Mouse (Mus musculus) small intestine, adult 2 months (tissue): Measurements from ENCODE around the gene Ntm. TPM values are rescaled to one million over a fixed set of nuclear protein-coding genes. Genes with fewer than 3 reads are reported as not detected.

Experiments used
- H3K27ac ChIP-seq: fragments of 200-500 bp; 2 replicates; pipeline ENCODE4 v1.5.1; 2012; ENCODE audit warnings: low read depth, low read length, control low read depth, inconsistent platforms; ENCODE audit not compliant: insufficient read depth
- H3K27me3 ChIP-seq: fragments of 200-500 bp; 2 replicates; pipeline ENCODE4 v1.6.1; 2012; ENCODE audit warnings: mild to moderate bottlenecking, moderate library complexity, low read length, inconsistent platforms; ENCODE audit not compliant: control insufficient read depth, insufficient read depth
- H3K36me3 ChIP-seq: fragments of 200-500 bp; 2 replicates; pipeline ENCODE4 v1.6.1; 2012; ENCODE audit warnings: mild to moderate bottlenecking, low read length, control low read depth, inconsistent platforms; ENCODE audit not compliant: control insufficient read depth, insufficient read depth
- H3K4me1 ChIP-seq: fragments of 200-500 bp; 2 replicates; pipeline ENCODE4 v1.6.1; 2012; ENCODE audit warnings: low read length, inconsistent platforms, mixed read lengths; ENCODE audit not compliant: control insufficient read depth, insufficient read depth, insufficient read length
- H3K4me3 ChIP-seq: fragments of 200-500 bp; 2 replicates; pipeline ENCODE4 v1.5.1; 2012; ENCODE audit warnings: low read depth, mild to moderate bottlenecking, control low read depth, inconsistent platforms, low read length, moderate library complexity
- CTCF ChIP-seq: fragments of 200-500 bp; IDR thresholded peaks from 2 replicates; pipeline ENCODE4 v1.5.1; 2012; ENCODE audit warnings: low read depth, mild to moderate bottlenecking, control low read depth, inconsistent platforms, low read length, moderate library complexity, mixed read lengths; ENCODE audit not compliant: insufficient replicate concordance, insufficient read length; ENCODE audit errors: extremely low read depth
- POLR2A ChIP-seq: fragments of 200-500 bp; IDR thresholded peaks from 2 replicates; pipeline ENCODE4 v1.6.1; 2012; ENCODE audit warnings: low read depth, mild to moderate bottlenecking, control low read depth, inconsistent platforms, low read length, moderate library complexity
- WGBS: fragments of 180-500 bp; shearing (Covaris S2); methylation state at CpG from one replicate; pipeline ENCODE4 v1.1.7; 2018; 5-methylcytosine and 5-hydroxymethylcytosine counted together
- polyA plus RNA-seq: library from polyadenylated mRNA; depleted of rRNA; stranded (reverse); fragments of >200 nt; gene quantifications from 2 replicates; pipeline ENCODE4 v1.2.3, GENCODE M21; 2012

Gene Ntm
- polyA plus RNA-seq, 1 experiment, result 0.10 TPM

DNA sequence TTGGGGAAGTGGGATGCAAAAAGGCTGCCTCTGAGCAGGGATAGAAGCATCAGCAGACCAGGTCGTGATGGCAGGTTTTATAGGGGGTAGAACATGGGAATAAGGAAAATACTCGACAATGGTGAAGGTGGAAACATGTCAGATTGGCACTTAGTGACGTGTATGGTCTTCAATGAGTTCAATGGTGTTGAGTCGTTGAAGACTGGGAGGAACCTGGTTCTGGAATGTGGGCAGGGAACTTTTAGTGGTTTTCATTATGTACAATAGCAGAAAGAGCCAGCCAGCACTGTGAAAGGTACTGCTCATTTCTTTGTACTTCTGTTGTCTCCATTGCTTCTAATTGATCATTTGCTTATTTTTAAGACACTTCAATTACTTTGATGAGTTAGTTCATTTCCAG is 214.9 kb downstream of the Ntm start:
- Histone ChIP-seq H3K27ac (no peak overlapping the region), H3K4me1 (no peaks in the 10 kb centered on the region), H3K36me3 (no peaks in the 10 kb centered on the region), H3K27me3 (no peaks in the 10 kb centered on the region), H3K4me3 (no peak overlapping the region)
- WGBS, result 64% methylated on average over 4 of the region's 4 CpGs
- TF ChIP-seq POLR2A (no peak), CTCF (no peak)

DNA sequence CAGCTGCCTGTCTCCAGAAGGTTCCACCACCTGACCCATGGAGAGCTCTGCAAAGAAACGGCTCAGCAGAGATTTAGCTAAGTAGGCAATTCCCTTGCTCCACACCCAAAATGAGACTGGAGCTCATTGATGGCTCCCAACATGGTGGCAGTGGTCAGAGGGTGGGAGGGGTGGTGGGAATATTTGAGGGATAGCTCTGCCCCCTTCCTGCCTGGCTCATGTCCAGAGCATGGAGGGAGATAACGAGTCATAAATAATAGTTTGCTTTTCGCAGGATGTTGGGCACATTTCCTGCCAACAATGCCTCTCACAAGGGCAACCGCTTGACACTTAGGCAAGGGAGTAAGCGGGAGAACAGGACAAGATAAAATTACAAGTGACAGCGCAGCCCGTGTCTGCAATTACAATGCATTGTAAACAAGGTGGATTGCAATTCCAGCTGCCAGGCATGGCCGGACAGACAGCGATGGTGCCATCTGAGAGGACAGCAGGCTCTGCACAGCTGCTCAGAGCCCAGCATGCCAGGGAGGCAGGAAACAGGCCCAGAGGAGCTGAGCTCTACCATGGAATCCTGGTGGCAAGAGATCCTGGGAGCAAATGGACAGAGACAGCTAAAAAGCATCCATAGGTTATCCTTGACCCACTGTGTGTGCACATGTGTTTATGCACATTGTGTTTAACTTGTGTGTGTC is 224.0 kb downstream of the Ntm start:
- no peaks in the 10 kb centered on the region for H3K4me1 ChIP-seq
- H3K27me3 ChIP-seq, result no peaks in the 10 kb centered on the region
- H3K27ac ChIP-seq, result no peak overlapping the region
- H3K4me3 ChIP-seq, result no peak overlapping the region
- WGBS, result 73% methylated on average over 9 of the region's 9 CpGs
- TF ChIP-seq CTCF, result no peak
- no peak for TF ChIP-seq POLR2A
- no peaks in the 10 kb centered on the region for H3K36me3 ChIP-seq

DNA sequence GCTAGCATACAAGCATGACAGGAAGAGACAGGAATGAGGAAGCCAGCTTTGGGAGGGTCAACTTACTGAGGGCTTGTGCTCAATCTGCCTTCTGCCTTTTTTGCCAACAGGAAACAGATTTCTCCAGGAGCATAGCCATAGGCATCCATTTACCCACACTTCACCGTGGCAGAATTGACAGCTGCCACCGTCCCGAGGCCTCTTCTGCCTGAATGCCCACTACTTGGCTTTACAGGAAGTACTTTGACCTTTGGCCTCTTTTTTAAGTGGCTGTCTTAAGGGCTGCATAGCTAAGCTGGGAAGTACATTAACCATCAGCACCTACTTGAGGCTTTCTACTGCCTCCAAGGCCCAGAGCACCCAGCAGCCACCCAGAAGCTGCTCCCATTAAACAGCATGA is 226.9 kb downstream of the Ntm start:
- TF ChIP-seq CTCF, result no peak
- no peak for TF ChIP-seq POLR2A
- WGBS, result 29% methylated on average over 3 of the region's 3 CpGs

DNA sequence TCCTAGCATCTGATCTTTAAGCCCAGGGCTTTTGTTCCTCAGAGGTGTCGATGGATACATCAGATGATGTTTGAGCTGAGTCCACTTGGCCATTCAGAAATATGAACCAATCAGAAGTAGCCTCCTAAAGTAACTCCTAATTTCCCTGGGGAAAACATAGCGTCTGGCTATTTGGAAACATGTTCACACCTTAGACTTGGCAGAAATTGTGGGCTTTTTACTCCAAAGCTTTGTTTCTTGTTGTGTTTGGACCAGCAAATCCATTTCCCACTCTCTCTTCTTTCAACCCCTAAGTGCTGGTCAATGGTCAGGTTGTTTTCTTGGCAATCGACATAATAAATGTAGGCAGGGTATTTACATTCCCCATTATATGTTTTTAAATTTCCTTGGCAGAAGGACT is 230.0 kb downstream of the Ntm start:
- no peak overlapping the region for H3K27ac ChIP-seq
- H3K4me3 ChIP-seq, result no peak overlapping the region
- no peaks in the 10 kb centered on the region for H3K4me1 ChIP-seq
- no peak for TF ChIP-seq POLR2A
- no peak for TF ChIP-seq CTCF
- WGBS, result 80% methylated on average over 3 of the region's 3 CpGs
- H3K27me3 ChIP-seq, result no peaks in the 10 kb centered on the region
- H3K36me3 ChIP-seq, result no peaks in the 10 kb centered on the region

More for the DNA sequence above, 226.9 kb downstream of the Ntm start:
- no peaks in the 10 kb centered on the region for H3K36me3 ChIP-seq
- H3K27me3 ChIP-seq, result no peaks in the 10 kb centered on the region
- no peaks in the 10 kb centered on the region for H3K4me1 ChIP-seq
- no peak overlapping the region for H3K4me3 ChIP-seq
- H3K27ac ChIP-seq, result no peak overlapping the region

DNA sequence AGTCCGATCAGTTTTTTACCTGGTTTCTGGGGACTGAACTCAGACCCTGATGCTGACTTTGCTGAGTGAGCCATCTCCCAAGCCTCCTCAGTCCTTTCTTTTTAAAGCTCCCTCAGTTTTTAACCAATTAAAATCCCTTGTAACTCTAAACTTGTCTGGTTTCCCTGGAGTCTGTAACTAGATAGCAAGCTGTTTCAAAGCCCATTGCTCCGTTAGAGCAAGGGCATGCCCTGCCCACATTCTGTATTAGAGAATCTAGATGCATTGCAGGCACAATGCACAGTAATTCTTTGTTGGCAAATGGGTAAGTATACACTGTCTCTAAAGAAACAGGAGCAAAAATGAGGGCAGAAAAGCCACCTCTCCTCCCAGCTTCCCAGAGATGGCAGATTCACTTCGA is 231.3 kb downstream of the Ntm start:
- Histone ChIP-seq H3K27me3 (no peaks in the 10 kb centered on the region), H3K36me3 (no peaks in the 10 kb centered on the region), H3K4me3 (no peak overlapping the region), H3K4me1 (no peaks in the 10 kb centered on the region), H3K27ac (no peak overlapping the region)
- 70% methylated on average over 3 of the region's 3 CpGs for WGBS
- TF ChIP-seq CTCF (no peak), POLR2A (no peak)

DNA sequence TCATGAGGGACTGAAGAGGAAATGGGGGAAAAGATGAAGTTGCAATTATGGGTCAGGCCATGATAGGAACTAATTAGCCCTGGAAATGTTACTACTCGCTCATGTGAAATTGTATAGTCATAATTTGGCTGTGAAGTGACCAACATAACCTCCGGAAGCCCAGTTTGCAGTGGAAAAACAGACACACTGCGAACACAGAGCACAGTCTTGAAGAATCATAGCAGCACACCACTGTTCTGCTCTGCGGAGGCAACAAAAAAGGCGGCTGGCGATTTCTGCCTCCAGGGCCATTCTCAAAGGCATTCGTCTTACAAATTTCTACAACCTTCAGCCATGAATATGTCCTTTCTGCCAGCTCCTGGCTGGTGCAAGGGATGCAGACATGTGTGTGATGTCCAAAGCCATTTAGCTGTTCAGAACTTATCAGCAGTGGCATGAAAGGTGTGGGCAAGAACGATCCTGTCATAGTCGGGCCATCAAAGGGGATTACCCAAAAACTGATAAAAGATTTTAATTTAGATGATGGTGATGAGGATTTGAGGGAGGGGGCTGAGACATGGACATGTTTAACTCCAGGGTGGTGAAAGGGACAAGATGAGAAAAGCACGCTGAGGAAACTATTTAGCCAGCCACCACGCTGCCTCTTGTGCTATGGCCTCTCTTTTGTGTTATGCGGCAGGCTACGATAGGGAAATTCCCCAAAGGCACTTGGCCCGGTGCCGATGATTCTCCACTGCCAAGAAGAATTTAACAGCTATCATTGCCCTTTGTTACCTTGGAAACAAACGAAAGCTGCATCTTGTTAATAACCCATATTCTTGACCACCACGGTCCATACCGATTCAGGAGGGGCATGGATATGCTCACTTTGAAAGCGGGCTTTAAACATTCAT is 235.2 kb downstream of the Ntm start:
- TF ChIP-seq CTCF (no peak), POLR2A (no peak)
- no peak overlapping the region for H3K4me3 ChIP-seq
- H3K36me3 ChIP-seq, result no peaks in the 10 kb centered on the region
- no peak overlapping the region for H3K27ac ChIP-seq
- H3K4me1 ChIP-seq, result no peaks in the 10 kb centered on the region
- WGBS, result 72% methylated on average over 19 of the region's 19 CpGs
- H3K27me3 ChIP-seq, result no peaks in the 10 kb centered on the region

DNA sequence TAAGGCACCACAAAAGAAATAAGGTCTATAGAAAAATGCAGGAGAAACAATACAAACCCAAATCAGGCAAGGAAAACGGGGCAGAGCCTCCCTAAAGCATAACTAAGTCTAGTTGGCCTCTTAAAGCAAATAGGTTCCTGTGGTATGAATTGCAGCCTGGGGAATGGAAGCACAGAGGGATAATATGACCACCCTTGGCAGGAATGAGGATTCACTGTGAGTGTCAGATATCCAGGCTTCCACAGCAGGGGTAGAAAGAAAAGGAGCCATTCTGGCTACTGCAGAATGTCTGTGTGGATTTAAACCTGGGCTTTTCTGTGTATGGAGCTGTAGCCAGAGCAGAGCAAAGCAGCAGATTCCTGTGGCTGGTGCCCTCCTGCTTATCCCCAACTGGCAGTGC is 241.5 kb downstream of the Ntm start:
- WGBS, result 44% methylated on average over 1 of the region's 1 CpGs
- Histone ChIP-seq H3K36me3 (no peaks in the 10 kb centered on the region), H3K4me3 (no peak overlapping the region), H3K27ac (no peak overlapping the region), H3K27me3 (no peaks in the 10 kb centered on the region), H3K4me1 (no peaks in the 10 kb centered on the region)
- TF ChIP-seq POLR2A, result no peak
- TF ChIP-seq CTCF, result no peak
